Mouse (Mus musculus) heart, embryonic 14.5 days (tissue): ENCODE results near the gene Abcb10. TPM values are rescaled to one million over a fixed set of nuclear protein-coding genes. Genes with fewer than 3 reads are reported as not detected.
"Not testable (repeated sequence)": the region's sequence is repeated elsewhere in the genome, so short reads cannot be mapped to it uniquely, and the experiment has no call there.

Source experiments
- ATAC-seq: fragments of 200-750 bp; cut with Nextera tagmentation; 2 replicates; pipeline ENCODE4 v1.8.0; 2017; ENCODE audit warnings: low read depth, moderate TSS enrichment; ENCODE audit not compliant: insufficient number of reproducible peaks, insufficient read depth, low FRiP score
- H3K27ac ChIP-seq, 2 experiments: fragments of 200-500 bp in 1 of 2; fragments of 300-500 bp in 1 of 2; sonication (generic) in 1 of 2; replicated peaks in 1 of 2; 2 replicates each; pipeline ENCODE4 v1.5.1; 2012 to 2014; ENCODE audit warnings: low read depth in 2 of 2, low read length in 2 of 2, control low read depth in 1 of 2, mild to moderate bottlenecking in 1 of 2, mixed read lengths in 1 of 2; ENCODE audit not compliant: control insufficient read depth in 1 of 2, insufficient read depth in 1 of 2
- H3K27me3 ChIP-seq: fragments of 300-500 bp; sonication (generic); 2 replicates; pipeline ENCODE4 v1.6.1; 2014; ENCODE audit warnings: mild to moderate bottlenecking, low read length, control low read depth; ENCODE audit not compliant: control insufficient read depth, insufficient read depth
- H3K36me3 ChIP-seq: fragments of 300-500 bp; sonication (generic); 2 replicates; pipeline ENCODE4 v1.6.1; 2014; ENCODE audit warnings: mild to moderate bottlenecking, control low read depth, low read length, mixed read lengths; ENCODE audit not compliant: control insufficient read depth, insufficient read depth
- H3K4me1 ChIP-seq, 2 experiments: fragments of 200-500 bp in 1 of 2; fragments of 300-500 bp in 1 of 2; sonication (generic) in 1 of 2; 2 replicates each; pipeline ENCODE4 v1.6.1; 2012 to 2014; ENCODE audit warnings: low read length in 2 of 2, control low read depth in 1 of 2, mixed read lengths in 1 of 2; ENCODE audit not compliant: control insufficient read depth in 2 of 2, insufficient read depth in 2 of 2
- H3K4me2 ChIP-seq: fragments of 300-500 bp; sonication (generic); 2 replicates; pipeline ENCODE4 v1.6.1; 2014; ENCODE audit warnings: mild to moderate bottlenecking, low read length
- H3K4me3 ChIP-seq, 2 experiments: fragments of 200-500 bp in 1 of 2; fragments of 300-500 bp in 1 of 2; sonication (generic) in 1 of 2; 2 replicates each; pipeline ENCODE4 v1.5.1; 2012 to 2014; ENCODE audit warnings: low read length in 2 of 2, mild to moderate bottlenecking in 2 of 2, control low read depth in 1 of 2, low read depth in 1 of 2, moderate library complexity in 1 of 2; ENCODE audit not compliant: control insufficient read depth in 1 of 2, insufficient read depth in 1 of 2
- H3K9ac ChIP-seq: fragments of 300-500 bp; sonication (generic); 2 replicates; pipeline ENCODE4 v1.6.1; 2014; ENCODE audit warnings: mild to moderate bottlenecking, low read length
- H3K9me3 ChIP-seq: fragments of 300-500 bp; sonication (generic); 2 replicates; pipeline ENCODE4 v1.6.1; 2016; ENCODE audit warnings: low read length, control low read depth; ENCODE audit not compliant: control insufficient read depth
- WGBS: fragments of 180-500 bp; shearing (Covaris S2); extraction: QIAGEN DNeasy Blood & Tissue Kit; methylation state at CpG from one replicate; pipeline ENCODE4 v1.1.7; 2014; 5-methylcytosine and 5-hydroxymethylcytosine counted together
- polyA plus RNA-seq: library from polyadenylated mRNA; unstranded; fragments of >200 nt; fragmentation: Nextera tagmentation; extraction: Ambion mirVana; gene quantifications from 2 replicates; pipeline ENCODE4 v1.2.1, GENCODE M21; 2014

The Abcb10 gene
- polyA plus RNA-seq, 1 experiment from 2014 or later = 21.5 TPM

DNA sequence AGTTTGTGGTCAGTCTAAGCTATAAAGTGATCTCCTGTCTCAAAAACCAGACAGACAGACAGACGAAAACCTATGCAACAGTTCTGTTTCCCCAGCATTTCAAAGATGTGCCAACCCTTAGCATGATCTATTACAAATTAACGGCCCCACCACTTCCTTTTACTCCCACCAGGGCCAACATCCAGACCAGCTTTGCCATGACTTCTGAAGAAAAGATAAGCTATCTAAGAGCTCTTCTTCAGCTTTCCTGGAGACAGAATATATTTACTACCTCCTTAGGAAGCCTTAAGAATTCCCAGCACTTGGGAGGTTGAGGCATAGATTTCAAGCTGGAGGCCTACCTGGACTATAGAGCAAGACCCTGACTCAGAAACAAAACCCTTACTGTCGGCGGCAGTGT, 2.7 kb downstream of the Abcb10 start:
- no peaks in the 10 kb centered on the region for H3K36me3 ChIP-seq
- no peak overlapping the region; the same call in 1 of the 2 replicates for H3K4me2 ChIP-seq
- 47% methylated on average over 4 of the region's 4 CpGs for WGBS
- H3K27ac ChIP-seq = no peak overlapping the region
- no peak overlapping the region for H3K9ac ChIP-seq
- no peak overlapping the region for H3K4me3 ChIP-seq
- H3K27me3 ChIP-seq = no peaks in the 10 kb centered on the region
- no peak for ATAC-seq
- H3K9me3 ChIP-seq = no peaks in the 10 kb centered on the region
- peaks cover 25 to 31% of the 10 kb centered on the region in 2 experiments for H3K4me1 ChIP-seq

GRCm38 (mm10) chr8:123978926-123979325, 4.0 kb downstream of the Abcb10 start:
- WGBS = 8% methylated on average over 8 of the region's 8 CpGs
- Histone ChIP-seq H3K4me3 (no peak overlapping the region), H3K9ac (peak overlapping the region; percentile 31; the same call in 1 of the 2 replicates), H3K9me3 (no peaks in the 10 kb centered on the region), H3K36me3 (no peaks in the 10 kb centered on the region), H3K27ac (peak overlapping the region; percentile 65 to 69), H3K27me3 (no peaks in the 10 kb centered on the region), H3K4me1 (peaks cover 25 to 31% of the 10 kb centered on the region in 2 experiments), H3K4me2 (peak overlapping the region; percentile 51)
- ATAC-seq = no peak

GRCm38 (mm10) chr8:123978166-123978838, 4.6 kb downstream of the Abcb10 start:
- Histone ChIP-seq H3K9me3 (no peaks in the 10 kb centered on the region), H3K27me3 (no peaks in the 10 kb centered on the region), H3K9ac (peak overlapping the region; percentile 31; the same call in 1 of the 2 replicates), H3K4me1 (peaks cover 25 to 31% of the 10 kb centered on the region in 2 experiments), H3K27ac (peak overlapping the region; percentile 65 to 69), H3K4me2 (peak overlapping the region; percentile 51), H3K36me3 (no peaks in the 10 kb centered on the region), H3K4me3 (no peak overlapping the region)
- WGBS = 19% methylated on average over 14 of the region's 14 CpGs
- no peak for ATAC-seq

DNA sequence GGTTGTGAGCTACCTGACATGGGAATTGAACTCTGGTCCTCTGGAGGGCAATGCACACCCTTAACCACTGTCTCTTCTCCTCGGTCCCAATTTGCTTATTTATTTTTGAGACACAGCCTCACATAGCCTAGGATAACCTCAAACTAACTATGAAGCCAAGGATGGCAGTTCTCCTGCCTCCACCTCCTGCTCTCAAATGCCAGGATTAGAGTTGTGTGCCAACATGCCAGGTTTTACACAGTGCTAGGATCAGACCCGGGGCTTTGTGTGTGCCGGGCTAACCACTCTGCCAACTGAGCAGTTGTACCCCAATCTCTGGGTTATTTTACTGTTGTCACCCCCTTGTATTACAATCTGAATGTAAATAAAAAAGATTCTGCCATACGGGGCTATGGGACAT, 5.4 kb downstream of the Abcb10 start:
- peaks cover 25 to 31% of the 10 kb centered on the region in 2 experiments for H3K4me1 ChIP-seq
- H3K9me3 ChIP-seq = no peaks in the 10 kb centered on the region
- H3K9ac ChIP-seq = no peak overlapping the region; the same call in 1 of the 2 replicates
- no peaks in the 10 kb centered on the region for H3K27me3 ChIP-seq
- no peaks in the 10 kb centered on the region for H3K36me3 ChIP-seq
- H3K4me3 ChIP-seq = no peak overlapping the region
- ATAC-seq = no peak
- WGBS = 84% methylated on average over 4 of the region's 4 CpGs
- H3K4me2 ChIP-seq = peak overlapping the region; percentile 51
- H3K27ac ChIP-seq = peak overlapping the region in 1 of 2 experiments; percentile 65; a peak in 3 of 4 replicates

DNA sequence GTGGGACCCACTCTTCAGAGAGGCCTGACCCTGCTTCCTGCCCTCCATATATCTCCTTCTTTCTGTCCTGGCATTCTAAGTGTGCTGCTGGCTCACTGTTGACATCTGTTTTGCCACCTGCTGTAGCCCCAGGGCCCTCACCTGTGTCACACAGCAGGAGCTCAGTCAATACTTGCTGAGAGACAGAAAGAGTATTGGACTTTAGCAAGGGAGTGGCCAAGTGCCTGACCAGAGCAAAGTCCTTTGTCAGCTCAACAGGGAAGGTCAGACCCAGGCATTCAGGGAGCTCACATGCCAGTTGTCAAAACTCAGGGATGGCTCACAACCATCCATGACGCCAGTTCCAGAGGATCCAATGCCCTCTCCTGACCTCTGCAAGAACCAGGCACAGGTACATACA, 9.4 kb downstream of the Abcb10 start:
- 83% methylated on average over 1 of the region's 1 CpGs for WGBS
- no peak overlapping the region for H3K4me3 ChIP-seq
- no peak overlapping the region for H3K4me2 ChIP-seq
- no peak for ATAC-seq
- no peaks in the 10 kb centered on the region for H3K27me3 ChIP-seq
- H3K9ac ChIP-seq = no peak overlapping the region
- peaks cover 12% of the 10 kb centered on the region; the same call in 1 of the 2 replicates for H3K36me3 ChIP-seq
- H3K9me3 ChIP-seq = no peaks in the 10 kb centered on the region
- no peak overlapping the region for H3K27ac ChIP-seq
- peaks cover 8 to 11% of the 10 kb centered on the region in 2 experiments for H3K4me1 ChIP-seq

- no peak overlapping the region for H3K9ac ChIP-seq
- H3K9me3 ChIP-seq = no peaks in the 10 kb centered on the region
- ATAC-seq = no peak
- H3K36me3 ChIP-seq = peaks cover 46% of the 10 kb centered on the region
- no peak overlapping the region for H3K4me3 ChIP-seq
- no peak overlapping the region for H3K4me2 ChIP-seq
- H3K4me1 ChIP-seq = no peaks in the 10 kb centered on the region
- no peaks in the 10 kb centered on the region for H3K27me3 ChIP-seq
- H3K27ac ChIP-seq = no peak overlapping the region
- WGBS = 72% methylated on average over 2 of the region's 2 CpGs
Measured at GRCm38 (mm10) chr8:123966896-123967295, 16.0 kb downstream of the Abcb10 start.

DNA sequence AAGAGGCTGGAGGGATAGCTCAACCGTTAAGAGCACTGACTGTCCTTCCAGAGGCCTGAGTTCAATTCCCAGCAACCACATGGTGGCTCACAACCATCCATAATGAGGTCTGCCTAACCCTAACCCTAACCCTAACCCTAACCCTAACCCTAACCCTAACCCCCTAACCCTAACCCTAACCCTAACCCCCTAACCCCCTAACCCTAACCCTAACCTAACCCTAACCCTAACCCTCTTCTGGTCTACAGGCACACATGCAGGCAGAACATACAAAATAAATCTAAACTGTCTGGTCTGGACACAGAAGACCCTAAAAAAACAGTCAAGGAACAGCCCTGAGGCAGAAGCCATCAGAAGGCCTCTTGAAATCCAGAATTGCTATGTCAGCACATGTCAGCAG, 21.6 kb downstream of the Abcb10 start:
- Histone ChIP-seq H3K4me2 (no peak overlapping the region), H3K27ac (no peak overlapping the region), H3K36me3 (peaks cover 76% of the 10 kb centered on the region), H3K9me3 (no peaks in the 10 kb centered on the region), H3K27me3 (no peaks in the 10 kb centered on the region), H3K4me3 (no peak overlapping the region), H3K4me1 (no peaks in the 10 kb centered on the region), H3K9ac (no peak overlapping the region)
- 87% methylated on average over 1 of the region's 1 CpGs for WGBS
- ATAC-seq = no peak

GRCm38 (mm10) chr8:123960556-123960955, 22.4 kb downstream of the Abcb10 start:
- not testable (repeated sequence) for ATAC-seq, H3K4me2 ChIP-seq, H3K9ac ChIP-seq, H3K4me3 ChIP-seq, H3K9me3 ChIP-seq, H3K27ac ChIP-seq, H3K4me1 ChIP-seq, H3K27me3 ChIP-seq
- WGBS = 84% methylated on average over 5 of the region's 5 CpGs
- peaks cover 77% of the 10 kb centered on the region for H3K36me3 ChIP-seq
